Mouse (Mus musculus) kidney, embryonic 14.5 days (tissue): Measurements from ENCODE around the gene Rmnd5b. TPM values are rescaled to one million over a fixed set of nuclear protein-coding genes. Genes with fewer than 3 reads are reported as not detected.

Source experiments
- ATAC-seq: fragments of 200-750 bp; cut with Nextera tagmentation; 2 replicates; pipeline ENCODE4 v1.8.0; 2017; ENCODE audit warnings: moderate number of reproducible peaks, mild to moderate bottlenecking, moderate TSS enrichment, moderate library complexity; ENCODE audit not compliant: low FRiP score, low TSS enrichment
- H3K27ac ChIP-seq: fragments of 300-500 bp; sonication (generic); 2 replicates; pipeline ENCODE4 v1.5.1; 2014; ENCODE audit warnings: low read depth, mild to moderate bottlenecking, low read length, moderate library complexity, mixed read lengths
- H3K27me3 ChIP-seq: fragments of 300-500 bp; sonication (generic); 2 replicates; pipeline ENCODE4 v1.6.1; 2014; ENCODE audit warnings: mild to moderate bottlenecking, low read length; ENCODE audit not compliant: control insufficient read depth, insufficient read depth
- H3K36me3 ChIP-seq: fragments of 300-500 bp; sonication (generic); 2 replicates; pipeline ENCODE4 v1.6.1; 2014; ENCODE audit warnings: low read length, mixed read lengths; ENCODE audit not compliant: control insufficient read depth, insufficient read depth
- H3K4me1 ChIP-seq: fragments of 300-500 bp; sonication (generic); 2 replicates; pipeline ENCODE4 v1.6.1; 2014; ENCODE audit warnings: low read length, mixed read lengths; ENCODE audit not compliant: control insufficient read depth, insufficient read depth
- H3K4me2 ChIP-seq: fragments of 300-500 bp; sonication (generic); replicated peaks from 2 replicates; pipeline ENCODE4 v1.6.1; 2014; ENCODE audit warnings: low read depth, mild to moderate bottlenecking, low read length
- H3K4me3 ChIP-seq: fragments of 300-500 bp; sonication (generic); 2 replicates; pipeline ENCODE4 v1.5.1; 2014; ENCODE audit warnings: mild to moderate bottlenecking, low read length
- H3K9ac ChIP-seq: fragments of 300-500 bp; sonication (generic); 2 replicates; pipeline ENCODE4 v1.6.1; 2014; ENCODE audit warnings: low read depth, mild to moderate bottlenecking, low read length, moderate library complexity
- H3K9me3 ChIP-seq: fragments of 300-500 bp; sonication (generic); 2 replicates; pipeline ENCODE4 v1.6.1; 2016; ENCODE audit warnings: low read length; ENCODE audit not compliant: control insufficient read depth
- WGBS: fragments of 180-500 bp; shearing (Covaris S2); extraction: QIAGEN DNeasy Blood & Tissue Kit; methylation state at CpG from one replicate; pipeline ENCODE4 v1.1.7; 2014; 5-methylcytosine and 5-hydroxymethylcytosine counted together
- polyA plus RNA-seq: library from polyadenylated mRNA; unstranded; fragments of >200 nt; fragmentation: Nextera tagmentation; extraction: Ambion mirVana; gene quantifications from 2 replicates; pipeline ENCODE4 v1.2.1, GENCODE M21; 2014

The Rmnd5b gene
- polyA plus RNA-seq, 1 experiment from 2014 or later = 48.7 TPM

GRCm38 (mm10) chr11:51646245-51646644 lies 10.5 kb upstream of the Rmnd5b start:
- Histone ChIP-seq H3K36me3 (peaks cover 26% of the 10 kb centered on the region; the same call in 1 of the 2 replicates), H3K4me1 (peaks cover 33% of the 10 kb centered on the region; the same call in 1 of the 2 replicates), H3K4me2 (no peak overlapping the region), H3K4me3 (no peak overlapping the region), H3K9ac (no peak overlapping the region), H3K27me3 (no peaks in the 10 kb centered on the region), H3K9me3 (no peaks in the 10 kb centered on the region), H3K27ac (peak overlapping the region; percentile 31; the same call in 1 of the 2 replicates)
- WGBS = 75% methylated on average over 7 of the region's 7 CpGs
- no peak for ATAC-seq

- H3K27ac ChIP-seq = no peak overlapping the region
- ATAC-seq = no peak
- no peaks in the 10 kb centered on the region for H3K27me3 ChIP-seq
- H3K4me2 ChIP-seq = no peak overlapping the region
- WGBS = 64% methylated on average over 13 of the region's 13 CpGs
- no peaks in the 10 kb centered on the region for H3K9me3 ChIP-seq
- peaks cover 33% of the 10 kb centered on the region; the same call in 1 of the 2 replicates for H3K4me1 ChIP-seq
- H3K9ac ChIP-seq = no peak overlapping the region
- H3K36me3 ChIP-seq = peaks cover 26% of the 10 kb centered on the region; the same call in 1 of the 2 replicates
- no peak overlapping the region for H3K4me3 ChIP-seq
These were observed 9.6 kb upstream of the Rmnd5b start for GRCm38 (mm10) chr11:51645293-51645692.

- ATAC-seq = no peak
- no peak overlapping the region for H3K4me2 ChIP-seq
- no peaks in the 10 kb centered on the region for H3K9me3 ChIP-seq
- peaks cover 29% of the 10 kb centered on the region; the same call in 1 of the 2 replicates for H3K4me1 ChIP-seq
- WGBS = 79% methylated on average over 16 of the region's 16 CpGs
- H3K9ac ChIP-seq = no peak overlapping the region
- peaks cover 26% of the 10 kb centered on the region; the same call in 1 of the 2 replicates for H3K36me3 ChIP-seq
- H3K4me3 ChIP-seq = no peak overlapping the region
- H3K27me3 ChIP-seq = no peaks in the 10 kb centered on the region
- H3K27ac ChIP-seq = no peak overlapping the region
These were observed 8.5 kb upstream of the Rmnd5b start for GRCm38 (mm10) chr11:51644217-51644616.

DNA sequence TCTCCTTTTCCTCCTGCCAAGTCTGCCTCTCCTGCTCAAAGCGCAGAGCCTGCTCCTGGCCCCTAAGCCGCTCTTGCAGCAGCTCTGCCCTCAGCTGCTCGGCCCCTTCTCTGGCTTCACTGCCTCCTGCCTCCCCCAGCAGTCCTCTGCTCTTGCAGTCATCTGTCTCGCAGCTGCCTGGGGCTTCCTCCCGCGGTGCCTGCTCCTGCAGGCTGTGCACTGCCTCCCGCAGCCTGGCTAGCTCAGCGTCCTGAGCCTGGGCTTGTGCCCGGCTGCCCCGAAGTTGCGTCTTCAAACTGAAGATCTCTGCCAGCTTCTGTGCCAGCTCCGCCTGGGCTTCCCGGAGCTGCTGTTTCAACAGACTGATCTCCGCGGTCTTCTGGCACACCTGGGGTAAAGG lies 8.1 kb upstream of the Rmnd5b start:
- peaks cover 25% of the 10 kb centered on the region; the same call in 1 of the 2 replicates for H3K4me1 ChIP-seq
- no peak overlapping the region for H3K4me3 ChIP-seq
- H3K4me2 ChIP-seq = no peak overlapping the region
- no peak overlapping the region for H3K27ac ChIP-seq
- no peak overlapping the region for H3K9ac ChIP-seq
- WGBS = 63% methylated on average over 15 of the region's 15 CpGs
- H3K9me3 ChIP-seq = no peaks in the 10 kb centered on the region
- peaks cover 26% of the 10 kb centered on the region; the same call in 1 of the 2 replicates for H3K36me3 ChIP-seq
- no peaks in the 10 kb centered on the region for H3K27me3 ChIP-seq
- no peak for ATAC-seq

DNA sequence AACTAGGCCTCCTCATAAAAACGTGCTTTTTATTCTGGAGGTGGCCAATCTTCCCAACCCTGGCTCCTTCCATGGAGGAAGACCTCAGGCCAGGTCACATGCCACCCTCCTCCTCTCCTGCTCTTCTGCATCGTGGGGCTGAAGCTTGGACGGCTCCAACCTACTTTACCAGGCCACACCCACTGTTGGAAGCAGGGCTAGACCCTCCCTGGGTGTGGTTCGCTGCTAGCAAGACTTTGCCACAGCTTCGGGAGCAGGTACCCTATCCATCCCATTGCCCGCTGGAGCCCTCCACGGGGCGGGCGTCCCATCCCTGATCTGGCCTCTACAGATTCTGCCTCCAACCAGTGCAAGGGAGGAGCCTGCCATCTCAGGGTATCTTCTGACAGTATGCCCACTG lies 7.5 kb upstream of the Rmnd5b start:
- H3K27me3 ChIP-seq = no peaks in the 10 kb centered on the region
- no peak overlapping the region for H3K27ac ChIP-seq
- H3K4me3 ChIP-seq = no peak overlapping the region
- no peak overlapping the region for H3K4me2 ChIP-seq
- peaks cover 24% of the 10 kb centered on the region; the same call in 1 of the 2 replicates for H3K4me1 ChIP-seq
- peaks cover 26% of the 10 kb centered on the region; the same call in 1 of the 2 replicates for H3K36me3 ChIP-seq
- 80% methylated on average over 9 of the region's 9 CpGs for WGBS
- H3K9me3 ChIP-seq = no peaks in the 10 kb centered on the region
- H3K9ac ChIP-seq = no peak overlapping the region
- no peak for ATAC-seq

DNA sequence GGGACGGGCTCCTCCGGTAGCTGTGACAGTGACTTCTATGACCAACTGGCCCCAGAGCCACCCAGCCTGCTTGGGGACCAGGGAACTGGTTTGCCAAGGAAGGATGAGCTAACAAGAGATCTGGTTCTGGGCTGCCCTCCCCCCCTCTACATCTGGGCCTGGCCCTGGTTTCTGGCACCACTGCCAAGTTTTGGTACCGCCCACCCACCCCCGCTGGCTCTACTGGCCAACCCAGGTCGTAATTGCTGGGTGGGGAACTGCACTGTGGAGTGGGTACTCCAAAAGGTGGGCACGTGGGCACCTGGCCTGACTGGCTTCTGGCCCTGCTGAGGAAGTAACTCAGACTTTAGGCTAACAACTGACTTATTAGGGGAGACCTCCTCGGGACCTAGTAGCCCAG lies 5.1 kb upstream of the Rmnd5b start:
- no peaks in the 10 kb centered on the region for H3K9me3 ChIP-seq
- H3K27ac ChIP-seq = no peak overlapping the region
- H3K4me1 ChIP-seq = peaks cover 20% of the 10 kb centered on the region; the same call in 1 of the 2 replicates
- H3K4me3 ChIP-seq = no peak overlapping the region
- no peaks in the 10 kb centered on the region for H3K27me3 ChIP-seq
- no peak overlapping the region for H3K4me2 ChIP-seq
- H3K36me3 ChIP-seq = peaks cover 25% of the 10 kb centered on the region; the same call in 1 of the 2 replicates
- no peak overlapping the region for H3K9ac ChIP-seq
- no peak for ATAC-seq
- WGBS = 81% methylated on average over 7 of the region's 7 CpGs

- peaks cover 9% of the 10 kb centered on the region; the same call in 1 of the 2 replicates for H3K36me3 ChIP-seq
- no peaks in the 10 kb centered on the region for H3K27me3 ChIP-seq
- H3K9ac ChIP-seq = peak overlapping the region; percentile 20; the same call in 1 of the 2 replicates
- peaks cover 15% of the 10 kb centered on the region; the same call in 1 of the 2 replicates for H3K4me1 ChIP-seq
- no peak for ATAC-seq
- H3K4me2 ChIP-seq = no peak overlapping the region; the same call in 1 of the 2 replicates
- peak overlapping the region; percentile 65; the same call in 1 of the 2 replicates for H3K27ac ChIP-seq
- no peak overlapping the region for H3K4me3 ChIP-seq
- 71% methylated on average over 5 of the region's 5 CpGs for WGBS
- H3K9me3 ChIP-seq = no peaks in the 10 kb centered on the region
These were observed 2.8 kb upstream of the Rmnd5b start for GRCm38 (mm10) chr11:51638497-51638896.

GRCm38 (mm10) chr11:51637971-51638414 lies 2.3 kb upstream of the Rmnd5b start:
- Histone ChIP-seq H3K9ac (peak overlapping the region; percentile 20; the same call in 1 of the 2 replicates), H3K4me2 (peak overlapping the region; percentile 28), H3K27ac (peak overlapping the region; percentile 65; the same call in 1 of the 2 replicates), H3K9me3 (no peaks in the 10 kb centered on the region), H3K36me3 (peaks cover 6% of the 10 kb centered on the region; the same call in 1 of the 2 replicates), H3K4me3 (0 out of 2 replicates have a peak overlapping the region, but pooled peaks have one; percentile 0), H3K4me1 (peaks cover 15% of the 10 kb centered on the region; the same call in 1 of the 2 replicates), H3K27me3 (no peaks in the 10 kb centered on the region)
- WGBS = 5% methylated on average over 17 of the region's 17 CpGs
- ATAC-seq = peak; percentile 34; the same call in 1 of the 2 replicates

DNA sequence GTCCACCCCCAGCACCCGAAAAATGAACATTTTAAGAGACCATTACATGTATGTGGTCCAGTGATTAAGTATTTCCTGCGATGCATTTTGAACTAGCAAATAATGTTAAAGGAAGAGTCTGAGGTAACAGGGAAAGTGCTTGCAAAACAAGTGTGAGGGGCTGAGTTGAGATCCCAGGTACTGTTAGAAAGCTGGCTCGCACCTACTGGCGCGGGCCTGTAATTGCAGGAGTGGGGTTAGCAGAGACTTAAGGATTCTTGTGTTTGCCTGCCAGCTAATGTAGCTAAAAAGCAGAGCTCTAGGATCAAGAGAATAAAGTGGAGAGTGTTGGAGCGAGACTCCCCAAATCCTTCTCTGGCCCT lies 608 bp upstream of the Rmnd5b start:
- 5% methylated on average over 6 of the region's 6 CpGs for WGBS
- no peaks in the 10 kb centered on the region for H3K36me3 ChIP-seq
- H3K4me1 ChIP-seq = peaks cover 20% of the 10 kb centered on the region; the same call in 1 of the 2 replicates
- no peaks in the 10 kb centered on the region for H3K27me3 ChIP-seq
- H3K9ac ChIP-seq = peak overlapping the region; percentile 75
- ATAC-seq = peak; percentile 32; the same call in 1 of the 2 replicates
- H3K4me2 ChIP-seq = peak overlapping the region; percentile 57
- peak overlapping the region; percentile 51; the same call in 1 of the 2 replicates for H3K27ac ChIP-seq
- H3K9me3 ChIP-seq = no peaks in the 10 kb centered on the region
- peak overlapping the region; percentile 71 for H3K4me3 ChIP-seq
